Mouse (Mus musculus) cerebellum, adult 2 months (tissue): ENCODE data around the gene Olfr98.

Experiments used
- CTCF ChIP-seq: fragments of 200-500 bp; IDR thresholded peaks from 2 replicates; pipeline ENCODE4 v1.5.1; 2011; ENCODE audit warnings: low read depth, mild to moderate bottlenecking, control low read depth, low read length, moderate library complexity, borderline replicate concordance; ENCODE audit not compliant: insufficient read depth
- POLR2A ChIP-seq: fragments of 200-500 bp; IDR thresholded peaks from 2 replicates; pipeline ENCODE4 v1.6.1; 2011; ENCODE audit warnings: low read length, control low read depth, borderline replicate concordance; ENCODE audit not compliant: insufficient read depth

- TF ChIP-seq CTCF (no peak), POLR2A (no peak)
Measured at GRCm38 (mm10) chr17:37263626-37264025, at the start of gene Olfr98.
